Mouse (Mus musculus): ENCODE measurements at regions not wholly inside any gene's neighbourhood (a gene's known extent, or its start where the extent isn't known, plus 50 kb on each side); places are given as distances from the start of the nearest gene placed in this dataset.
"Not testable (repeated sequence)": the region's sequence is repeated elsewhere in the genome, so short reads cannot be mapped to it uniquely, and the experiment has no call there.

GRCm38 (mm10) chr1:140765906-140766305, 519.9 kb downstream of the Kcnt2 start:
- 93% methylated on average over 1 of the region's 1 CpGs for WGBS
- no peaks in the 10 kb centered on the region for H3K27me3 ChIP-seq (ENCODE audit: control insufficient read depth, insufficient read depth, low read length)
- no peaks in the 10 kb centered on the region for H3K4me1 ChIP-seq (ENCODE audit: control insufficient read depth, insufficient read depth, low read length)
- H3K36me3 ChIP-seq (ENCODE audit: control insufficient read depth, insufficient read depth, low read length) = no peaks in the 10 kb centered on the region
- no peak for TF ChIP-seq POLR2A (IDR thresholded peaks at IDR 0.05; ENCODE audit: borderline replicate concordance, extremely low read depth, insufficient read depth, insufficient read length)
- H3K4me2 ChIP-seq (replicated peaks; ENCODE audit: low read depth, low read length, severe bottlenecking) = no peak overlapping the region
- no peak overlapping the region for H3K9ac ChIP-seq (ENCODE audit: low read depth, low read length, severe bottlenecking)
- H3K27ac ChIP-seq (replicated peaks; ENCODE audit: low read depth, low read length) = no peak overlapping the region
- no peaks in the 10 kb centered on the region for H3K9me3 ChIP-seq (ENCODE audit: control insufficient read depth, low read length)
- DNase-seq (ENCODE audit: low spot score) (no peak), ATAC-seq (ENCODE audit: low FRiP score, low read depth) (no peak)
- H3K4me3 ChIP-seq (replicated peaks; ENCODE audit: low read length) = no peak overlapping the region

- H3K27me3 ChIP-seq (ENCODE audit: control insufficient read depth, insufficient read depth, low read length); H3K27ac ChIP-seq (replicated peaks; ENCODE audit: low read depth, low read length); DNase-seq (ENCODE audit: low spot score); H3K4me1 ChIP-seq (ENCODE audit: control insufficient read depth, insufficient read depth, low read length); H3K4me3 ChIP-seq (replicated peaks; ENCODE audit: low read length); H3K9me3 ChIP-seq (ENCODE audit: control insufficient read depth, low read length); H3K4me2 ChIP-seq (replicated peaks; ENCODE audit: low read depth, low read length, severe bottlenecking); H3K9ac ChIP-seq (ENCODE audit: low read depth, low read length, severe bottlenecking); H3K36me3 ChIP-seq (ENCODE audit: control insufficient read depth, insufficient read depth, low read length); ATAC-seq (ENCODE audit: low FRiP score, low read depth): not testable (repeated sequence)
- 69% methylated on average over 4 of the region's 4 CpGs for WGBS
These were observed 527.8 kb downstream of the Kcnt2 start for GRCm38 (mm10) chr1:140773769-140774168.

GRCm38 (mm10) chr1:140810170-140810569, 564.2 kb downstream of the Kcnt2 start:
- H3K4me2 ChIP-seq (replicated peaks; ENCODE audit: low read depth, low read length, severe bottlenecking) = no peak overlapping the region
- no peaks in the 10 kb centered on the region for H3K9me3 ChIP-seq (ENCODE audit: control insufficient read depth, low read length)
- no peak overlapping the region for H3K9ac ChIP-seq (ENCODE audit: low read depth, low read length, severe bottlenecking)
- ATAC-seq (ENCODE audit: low FRiP score, low read depth) (no peak), DNase-seq (ENCODE audit: low spot score) (no peak)
- H3K36me3 ChIP-seq (ENCODE audit: control insufficient read depth, insufficient read depth, low read length) = no peaks in the 10 kb centered on the region
- no peak for TF ChIP-seq POLR2A (IDR thresholded peaks at IDR 0.05; ENCODE audit: borderline replicate concordance, extremely low read depth, insufficient read depth, insufficient read length)
- H3K4me1 ChIP-seq (ENCODE audit: control insufficient read depth, insufficient read depth, low read length) = no peaks in the 10 kb centered on the region
- no peak overlapping the region for H3K27ac ChIP-seq (replicated peaks; ENCODE audit: low read depth, low read length)
- no peak overlapping the region for H3K4me3 ChIP-seq (replicated peaks; ENCODE audit: low read length)
- 81% methylated on average over 5 of the region's 5 CpGs for WGBS
- no peaks in the 10 kb centered on the region for H3K27me3 ChIP-seq (ENCODE audit: control insufficient read depth, insufficient read depth, low read length)

- Histone ChIP-seq H3K4me2 (replicated peaks; ENCODE audit: low read depth, low read length, severe bottlenecking) (no peak overlapping the region), H3K36me3 (ENCODE audit: control insufficient read depth, insufficient read depth, low read length) (no peaks in the 10 kb centered on the region), H3K9me3 (ENCODE audit: control insufficient read depth, low read length) (no peaks in the 10 kb centered on the region), H3K27ac (replicated peaks; ENCODE audit: low read depth, low read length) (no peak overlapping the region), H3K9ac (ENCODE audit: low read depth, low read length, severe bottlenecking) (no peak overlapping the region), H3K27me3 (ENCODE audit: control insufficient read depth, insufficient read depth, low read length) (no peaks in the 10 kb centered on the region), H3K4me3 (replicated peaks; ENCODE audit: low read length) (no peak overlapping the region), H3K4me1 (ENCODE audit: control insufficient read depth, insufficient read depth, low read length) (no peaks in the 10 kb centered on the region)
- DNase-seq (ENCODE audit: low spot score) (no peak), ATAC-seq (ENCODE audit: low FRiP score, low read depth) (no peak)
- 78% methylated on average over 4 of the region's 4 CpGs for WGBS
- no peak for TF ChIP-seq POLR2A (IDR thresholded peaks at IDR 0.05; ENCODE audit: borderline replicate concordance, extremely low read depth, insufficient read depth, insufficient read length)
These were observed 592.8 kb downstream of the Kcnt2 start for GRCm38 (mm10) chr1:140838766-140839165.

- H3K4me2 ChIP-seq (replicated peaks; ENCODE audit: low read depth, low read length, severe bottlenecking) = no peak overlapping the region
- H3K9ac ChIP-seq (ENCODE audit: low read depth, low read length, severe bottlenecking) = no peak overlapping the region
- no peaks in the 10 kb centered on the region for H3K27me3 ChIP-seq (ENCODE audit: control insufficient read depth, insufficient read depth, low read length)
- ATAC-seq (ENCODE audit: low FRiP score, low read depth) (no peak), DNase-seq (ENCODE audit: low spot score) (no peak)
- H3K9me3 ChIP-seq (ENCODE audit: control insufficient read depth, low read length) = no peaks in the 10 kb centered on the region
- H3K4me3 ChIP-seq (replicated peaks; ENCODE audit: low read length) = no peak overlapping the region
- no peak overlapping the region for H3K27ac ChIP-seq (replicated peaks; ENCODE audit: low read depth, low read length)
- no peaks in the 10 kb centered on the region for H3K36me3 ChIP-seq (ENCODE audit: control insufficient read depth, insufficient read depth, low read length)
- no peak for TF ChIP-seq POLR2A (IDR thresholded peaks at IDR 0.05; ENCODE audit: borderline replicate concordance, extremely low read depth, insufficient read depth, insufficient read length)
- no peaks in the 10 kb centered on the region for H3K4me1 ChIP-seq (ENCODE audit: control insufficient read depth, insufficient read depth, low read length)
- 82% methylated on average over 2 of the region's 2 CpGs for WGBS
These were observed 594.6 kb downstream of the Kcnt2 start for GRCm38 (mm10) chr1:140840579-140840978.

- not testable (repeated sequence) for ATAC-seq (ENCODE audit: low FRiP score, low read depth); H3K4me3 ChIP-seq (replicated peaks; ENCODE audit: low read length); H3K27ac ChIP-seq (replicated peaks; ENCODE audit: low read depth, low read length); H3K36me3 ChIP-seq (ENCODE audit: control insufficient read depth, insufficient read depth, low read length); H3K9ac ChIP-seq (ENCODE audit: low read depth, low read length, severe bottlenecking); DNase-seq (ENCODE audit: low spot score); H3K4me2 ChIP-seq (replicated peaks; ENCODE audit: low read depth, low read length, severe bottlenecking); H3K9me3 ChIP-seq (ENCODE audit: control insufficient read depth, low read length); H3K27me3 ChIP-seq (ENCODE audit: control insufficient read depth, insufficient read depth, low read length); H3K4me1 ChIP-seq (ENCODE audit: control insufficient read depth, insufficient read depth, low read length)
- 60% methylated on average over 3 of the region's 3 CpGs for WGBS
These were observed 602.1 kb downstream of the Kcnt2 start for GRCm38 (mm10) chr1:140848053-140848452.
